In genomic region chr11:117969100-117969944, GRCm38 (mm10) we compare ENCODE assay signal across 8 mouse cellular contexts. TPM values are rescaled to one million over a fixed set of nuclear protein-coding genes. Genes with fewer than 3 reads are reported as not detected.
DNase-seq lines count a peak whose midpoint lies in the region; ATAC-seq lines count a peak whose summit lies in the region.

No protein-coding gene starts in this region.

- peak overlapping the region; percentile 75 to 76 for H3K4me3 ChIP-seq in heart, embryonic 14.5 days (ENCODE audit: control insufficient read depth in 1 of 2, insufficient read depth in 1 of 2, low read depth in 1 of 2, low read length in 2 of 2)
- peak overlapping the region; percentile 76 for H3K4me3 ChIP-seq in liver, embryonic 12.5 days
- peak overlapping the region; percentile 73 for H3K4me3 ChIP-seq in stomach, embryonic 16.5 days (replicated peaks; ENCODE audit: low read length)

- H3K9ac ChIP-seq in heart, embryonic 14.5 days (ENCODE audit: low read length) = peak overlapping the region; percentile 84
- peak overlapping the region; percentile 82 for H3K9ac ChIP-seq in liver, embryonic 12.5 days
- peak overlapping the region; percentile 96 for H3K9ac ChIP-seq in stomach, embryonic 16.5 days (ENCODE audit: low read length)

- ATAC-seq in heart, embryonic 14.5 days (ENCODE audit: insufficient number of reproducible peaks, insufficient read depth, low FRiP score, low read depth) = peak; percentile 90
- ATAC-seq in liver, embryonic 12.5 days = peak; percentile 94
- ATAC-seq in stomach, embryonic 16.5 days (ENCODE audit: insufficient read depth, low FRiP score) = peak; percentile 94

- peak overlapping the region; percentile 97 for H3K4me2 ChIP-seq in heart, embryonic 14.5 days (ENCODE audit: low read length)
- peak overlapping the region; percentile 93 for H3K4me2 ChIP-seq in liver, embryonic 12.5 days
- H3K4me2 ChIP-seq in stomach, embryonic 16.5 days (ENCODE audit: low read depth, low read length) = peak overlapping the region; percentile 95

- peak; percentile 66 to 70 for DNase-seq in CD8-positive naive resting alpha-beta T cell, adult 2 months (ENCODE audit: low read depth in 2 of 2, low spot score in 2 of 2)
- DNase-seq in c-Kit-negative CD71-positive TER-119-positive erythroid progenitor cells, embryonic 14.5 days (ENCODE audit: low read depth, low spot score) = peak; percentile 82
- peak; percentile 95 for DNase-seq in fibroblast of lung, adult 2 months (ENCODE audit: low read depth)
- DNase-seq in kidney, postnatal 14 days = peak; percentile 98
- DNase-seq in natural killer cell, adult 2 months (ENCODE audit: low spot score in 2 of 2) = peak; percentile 92 to 95

- H3K27me3 ChIP-seq in heart, embryonic 14.5 days (ENCODE audit: control insufficient read depth, insufficient read depth, low read length) = peaks cover 19% of the 10 kb centered on the region
- peaks cover 88% of the 10 kb centered on the region for H3K27me3 ChIP-seq in liver, embryonic 12.5 days (replicated peaks)
- H3K27me3 ChIP-seq in stomach, embryonic 16.5 days (ENCODE audit: control insufficient read depth, insufficient read depth, low read length) = no peaks in the 10 kb centered on the region

- WGBS in heart, embryonic 14.5 days = under 1% methylated on average over 59 of the region's 65 CpGs
- WGBS in liver, embryonic 12.5 days (ENCODE audit: insufficient replicate concordance) = under 1% methylated on average over 61 of the region's 65 CpGs
- under 1% methylated on average over 64 of the region's 65 CpGs for WGBS in stomach, embryonic 16.5 days

- peak overlapping the region; percentile 86 to 87 for H3K27ac ChIP-seq in heart, embryonic 14.5 days (replicated peaks in 1 of 2; ENCODE audit: control insufficient read depth in 1 of 2, insufficient read depth in 1 of 2, low read depth in 2 of 2, low read length in 2 of 2)
- H3K27ac ChIP-seq in liver, embryonic 12.5 days = peak overlapping the region; percentile 94
- peak overlapping the region; percentile 96 for H3K27ac ChIP-seq in stomach, embryonic 16.5 days (ENCODE audit: low read length)

- peaks cover 22 to 39% of the 10 kb centered on the region in 2 experiments for H3K4me1 ChIP-seq in heart, embryonic 14.5 days (ENCODE audit: control insufficient read depth in 2 of 2, insufficient read depth in 2 of 2, low read length in 2 of 2)
- peaks cover 63% of the 10 kb centered on the region for H3K4me1 ChIP-seq in liver, embryonic 12.5 days
- H3K4me1 ChIP-seq in stomach, embryonic 16.5 days (ENCODE audit: control insufficient read depth, insufficient read depth, low read length) = peaks cover 41% of the 10 kb centered on the region

- H3K36me3 ChIP-seq in heart, embryonic 14.5 days (ENCODE audit: control insufficient read depth, insufficient read depth, low read length) = peaks cover 5% of the 10 kb centered on the region; the same call in 1 of the 2 replicates
- H3K36me3 ChIP-seq in liver, embryonic 12.5 days = peaks cover 19% of the 10 kb centered on the region
- no peaks in the 10 kb centered on the region; the same call in 1 of the 2 replicates for H3K36me3 ChIP-seq in stomach, embryonic 16.5 days (ENCODE audit: control insufficient read depth, insufficient read depth, low read length)

- no peaks in the 10 kb centered on the region for H3K9me3 ChIP-seq in heart, embryonic 14.5 days (ENCODE audit: control insufficient read depth, low read length)
- no peaks in the 10 kb centered on the region for H3K9me3 ChIP-seq in liver, embryonic 12.5 days (replicated peaks)
- no peaks in the 10 kb centered on the region for H3K9me3 ChIP-seq in stomach, embryonic 16.5 days (replicated peaks; ENCODE audit: control insufficient read depth, low read length)

RNA-seq across cellular contexts. Expression of gene Socs3, which starts 0.5 kb away (rescaled TPM):
- polyA plus RNA-seq in heart, embryonic 14.5 days (2014; fragmentation: Nextera tagmentation; extraction: Ambion mirVana) = 2.0 and 2.3 TPM in 2 replicates
- polyA plus RNA-seq in liver, embryonic 12.5 days (2016; fragmentation: Nextera tagmentation; extraction: Ambion mirVana) = 8.6 and 9.8 TPM in 2 replicates
- 16.1 and 17.4 TPM in 2 replicates for polyA plus RNA-seq in stomach, embryonic 16.5 days (2015; fragmentation: Nextera tagmentation; extraction: Ambion mirVana)

RNA-seq across cellular contexts. Expression of gene Pgs1, which starts 16.8 kb away (rescaled TPM):
- 23.1 TPM in 2 replicates for polyA plus RNA-seq in heart, embryonic 14.5 days (2014; fragmentation: Nextera tagmentation; extraction: Ambion mirVana)
- polyA plus RNA-seq in liver, embryonic 12.5 days (2016; fragmentation: Nextera tagmentation; extraction: Ambion mirVana) = 26.4 and 29.6 TPM in 2 replicates
- 32.1 and 37.1 TPM in 2 replicates for polyA plus RNA-seq in stomach, embryonic 16.5 days (2015; fragmentation: Nextera tagmentation; extraction: Ambion mirVana)

Comparison
In these comparisons a context has a peak if more than half of its experiments do, and no peak if none do; other contexts are left out.
1. Peak in every context shown above with its lines: DNase-seq, ATAC-seq, H3K4me3 ChIP-seq and H3K27ac ChIP-seq.